In genomic region chr2:31572051-31572914, GRCm38 (mm10) we compare ENCODE assay signal across 8 mouse cellular contexts. TPM values are rescaled to one million over a fixed set of nuclear protein-coding genes. Genes with fewer than 3 reads are reported as not detected.
A peak's percentile ranks its signal among the peaks of the same experiment; 100 is the strongest.
DNase-seq lines count a peak whose midpoint lies in the region; ATAC-seq and TF ChIP-seq lines count a peak whose summit lies in the region.

Gene Fubp3, plus strand, starts transcription at chr2:31572651.

- H3K27ac ChIP-seq in bone marrow macrophage, adult 2 months (ENCODE audit: insufficient read depth, low read depth, low read length): peak within 1 kb of the TSS; percentile 15
- H3K27ac ChIP-seq in embryonic fibroblast, embryonic 13.5 days (ENCODE audit: insufficient read depth, low read length): peak within 1 kb of the TSS; percentile 56
- peak within 1 kb of the TSS; percentile 86 for H3K27ac ChIP-seq in kidney, embryonic 14.5 days (ENCODE audit: low read depth, low read length)
- peak within 1 kb of the TSS; percentile 92 for H3K27ac ChIP-seq in limb, embryonic 15.5 days

- peak within 1 kb of the TSS; percentile 68 for H3K4me3 ChIP-seq in bone marrow macrophage, adult 2 months (ENCODE audit: insufficient read depth, low read length)
- peak within 1 kb of the TSS; percentile 89 for H3K4me3 ChIP-seq in embryonic fibroblast, embryonic 13.5 days (ENCODE audit: insufficient read depth, low read length)
- H3K4me3 ChIP-seq in kidney, embryonic 14.5 days (ENCODE audit: low read length): peak within 1 kb of the TSS; percentile 98
- peak within 1 kb of the TSS; percentile 100 for H3K4me3 ChIP-seq in limb, embryonic 15.5 days

- H3K4me2 ChIP-seq in kidney, embryonic 14.5 days (replicated peaks; ENCODE audit: low read depth, low read length): peak within 1 kb of the TSS; percentile 90
- H3K4me2 ChIP-seq in limb, embryonic 15.5 days: peak within 1 kb of the TSS; percentile 81

- peaks cover 8% of the 10 kb centered on the region for H3K4me1 ChIP-seq in bone marrow macrophage, adult 2 months (ENCODE audit: control insufficient read depth, insufficient read depth, low read length)
- H3K4me1 ChIP-seq in embryonic fibroblast, embryonic 13.5 days (ENCODE audit: control insufficient read depth, insufficient read depth, low read length): peaks cover 3% of the 10 kb centered on the region; the same call in 1 of the 2 replicates
- peaks cover 8% of the 10 kb centered on the region; the same call in 1 of the 2 replicates for H3K4me1 ChIP-seq in kidney, embryonic 14.5 days (ENCODE audit: control insufficient read depth, insufficient read depth, low read length)
- peaks cover 19% of the 10 kb centered on the region for H3K4me1 ChIP-seq in limb, embryonic 15.5 days

- TF ChIP-seq POLR2A in bone marrow macrophage, adult 2 months (IDR thresholded peaks at IDR 0.05; ENCODE audit: borderline replicate concordance, low read depth, low read length): no peak
- TF ChIP-seq POLR2A in embryonic fibroblast, embryonic 13.5 days (IDR thresholded peaks at IDR 0.05; ENCODE audit: low read depth, low read length): peak; percentile 67

- peak; percentile 97 for ATAC-seq in kidney, embryonic 14.5 days (ENCODE audit: low FRiP score, low TSS enrichment)
- peak; percentile 94 for ATAC-seq in limb, embryonic 15.5 days (ENCODE audit: insufficient number of reproducible peaks, low FRiP score, low TSS enrichment, low read depth)

- no peaks in the 10 kb centered on the region; the same call in 1 of the 2 replicates for H3K27me3 ChIP-seq in kidney, embryonic 14.5 days (ENCODE audit: control insufficient read depth, insufficient read depth, low read length)
- H3K27me3 ChIP-seq in limb, embryonic 15.5 days: no peaks in the 10 kb centered on the region

- WGBS in kidney, embryonic 14.5 days: 1% methylated on average over 47 of the region's 51 CpGs
- WGBS in limb, embryonic 15.5 days: 1% methylated on average over 50 of the region's 51 CpGs

- H3K9ac ChIP-seq in kidney, embryonic 14.5 days (ENCODE audit: low read depth, low read length): peak within 1 kb of the TSS; percentile 99
- peak within 1 kb of the TSS; percentile 97 for H3K9ac ChIP-seq in limb, embryonic 15.5 days

- H3K9me3 ChIP-seq in kidney, embryonic 14.5 days (ENCODE audit: control insufficient read depth, low read length): no peaks in the 10 kb centered on the region
- no peaks in the 10 kb centered on the region for H3K9me3 ChIP-seq in limb, embryonic 15.5 days

- peak; percentile 94 for DNase-seq in A20 (ENCODE audit: low read depth, low spot score)
- DNase-seq in heart, adult 9 months (ENCODE audit: low spot score in 2 of 2): peak; percentile 89 to 90
- DNase-seq in monocyte, adult 2 months (ENCODE audit: low read depth in 1 of 2, low spot score in 2 of 2): peak; percentile 11 to 17
- DNase-seq in spleen, postnatal 36 days (ENCODE audit: low spot score in 2 of 2): peak; percentile 67 to 71

- H3K36me3 ChIP-seq in kidney, embryonic 14.5 days (ENCODE audit: control insufficient read depth, insufficient read depth, low read length): peaks cover 8% of the 10 kb centered on the region; the same call in 1 of the 2 replicates
- H3K36me3 ChIP-seq in limb, embryonic 15.5 days: peaks cover 12% of the 10 kb centered on the region

- TF ChIP-seq CTCF in bone marrow macrophage, adult 2 months (IDR thresholded peaks at IDR 0.05; ENCODE audit: low read depth, low read length): no peak
- no peak for TF ChIP-seq CTCF in embryonic fibroblast, embryonic 13.5 days (IDR thresholded peaks at IDR 0.05; ENCODE audit: borderline replicate concordance, insufficient read depth, low read length)

RNA-seq across cellular contexts. Expression of gene Fubp3, which starts in this region (rescaled TPM):
- polyA plus RNA-seq in bone marrow macrophage, adult 2 months (2012; ENCODE audit: insufficient read depth, insufficient read length, missing spikeins): 39.9 and 41.5 TPM in 2 replicates
- polyA plus RNA-seq in embryonic fibroblast, embryonic 13.5 days (2011; ENCODE audit: insufficient read length, low read depth, missing spikeins): 73.6 and 83.4 TPM in 2 replicates
- polyA plus RNA-seq in kidney, embryonic 14.5 days (2014; fragmentation: Nextera tagmentation; extraction: Ambion mirVana): 81.5 and 102 TPM in 2 replicates
- 69.8 and 79.2 TPM in 2 replicates for polyA plus RNA-seq in limb, embryonic 15.5 days (2015; fragmentation: Nextera tagmentation; extraction: Ambion mirVana)

Comparison
In these comparisons a context has a peak if more than half of its experiments do, and no peak if none do; other contexts are left out.
1. Peak in every context shown above with its lines: DNase-seq, ATAC-seq, H3K4me3 ChIP-seq and H3K27ac ChIP-seq.
2. DNase-seq: peak in every context shown above with its lines; median percentile 94 in A20; 90 in heart, adult 9 months; 69 in spleen, postnatal 36 days; 14 in monocyte, adult 2 months.
3. H3K27ac ChIP-seq: peak in every context shown above with its lines; median percentile 92 in limb, embryonic 15.5 days; 86 in kidney, embryonic 14.5 days; 56 in embryonic fibroblast, embryonic 13.5 days; 15 in bone marrow macrophage, adult 2 months.